Mouse (Mus musculus) heart, embryonic 14.5 days (tissue): ENCODE measurements around the gene Nrxn3. TPM values are rescaled to one million over a fixed set of nuclear protein-coding genes. Genes with fewer than 3 reads are reported as not detected.

ENCODE experiments used
- ATAC-seq: fragments of 200-750 bp; cut with Nextera tagmentation; 2 replicates; pipeline ENCODE4 v1.8.0; 2017; ENCODE audit warnings: low read depth, moderate TSS enrichment; ENCODE audit not compliant: insufficient number of reproducible peaks, insufficient read depth, low FRiP score
- H3K27ac ChIP-seq, 2 experiments: fragments of 200-500 bp in 1 of 2; fragments of 300-500 bp in 1 of 2; sonication (generic) in 1 of 2; replicated peaks in 1 of 2; 2 replicates each; pipeline ENCODE4 v1.5.1; 2012 to 2014; ENCODE audit warnings: low read depth in 2 of 2, low read length in 2 of 2, control low read depth in 1 of 2, mild to moderate bottlenecking in 1 of 2, mixed read lengths in 1 of 2; ENCODE audit not compliant: control insufficient read depth in 1 of 2, insufficient read depth in 1 of 2
- H3K27me3 ChIP-seq: fragments of 300-500 bp; sonication (generic); 2 replicates; pipeline ENCODE4 v1.6.1; 2014; ENCODE audit warnings: mild to moderate bottlenecking, low read length, control low read depth; ENCODE audit not compliant: control insufficient read depth, insufficient read depth
- H3K36me3 ChIP-seq: fragments of 300-500 bp; sonication (generic); 2 replicates; pipeline ENCODE4 v1.6.1; 2014; ENCODE audit warnings: mild to moderate bottlenecking, control low read depth, low read length, mixed read lengths; ENCODE audit not compliant: control insufficient read depth, insufficient read depth
- H3K4me1 ChIP-seq, 2 experiments: fragments of 200-500 bp in 1 of 2; fragments of 300-500 bp in 1 of 2; sonication (generic) in 1 of 2; 2 replicates each; pipeline ENCODE4 v1.6.1; 2012 to 2014; ENCODE audit warnings: low read length in 2 of 2, control low read depth in 1 of 2, mixed read lengths in 1 of 2; ENCODE audit not compliant: control insufficient read depth in 2 of 2, insufficient read depth in 2 of 2
- H3K4me2 ChIP-seq: fragments of 300-500 bp; sonication (generic); 2 replicates; pipeline ENCODE4 v1.6.1; 2014; ENCODE audit warnings: mild to moderate bottlenecking, low read length
- H3K4me3 ChIP-seq, 2 experiments: fragments of 200-500 bp in 1 of 2; fragments of 300-500 bp in 1 of 2; sonication (generic) in 1 of 2; 2 replicates each; pipeline ENCODE4 v1.5.1; 2012 to 2014; ENCODE audit warnings: low read length in 2 of 2, mild to moderate bottlenecking in 2 of 2, control low read depth in 1 of 2, low read depth in 1 of 2, moderate library complexity in 1 of 2; ENCODE audit not compliant: control insufficient read depth in 1 of 2, insufficient read depth in 1 of 2
- H3K9ac ChIP-seq: fragments of 300-500 bp; sonication (generic); 2 replicates; pipeline ENCODE4 v1.6.1; 2014; ENCODE audit warnings: mild to moderate bottlenecking, low read length
- H3K9me3 ChIP-seq: fragments of 300-500 bp; sonication (generic); 2 replicates; pipeline ENCODE4 v1.6.1; 2016; ENCODE audit warnings: low read length, control low read depth; ENCODE audit not compliant: control insufficient read depth
- WGBS: fragments of 180-500 bp; shearing (Covaris S2); extraction: QIAGEN DNeasy Blood & Tissue Kit; methylation state at CpG from one replicate; pipeline ENCODE4 v1.1.7; 2014; 5-methylcytosine and 5-hydroxymethylcytosine counted together
- polyA plus RNA-seq: library from polyadenylated mRNA; unstranded; fragments of >200 nt; fragmentation: Nextera tagmentation; extraction: Ambion mirVana; gene quantifications from 2 replicates; pipeline ENCODE4 v1.2.1, GENCODE M21; 2014

Nrxn3 gene
- polyA plus RNA-seq, 1 experiment from 2014 or later: 1.7 TPM

DNA sequence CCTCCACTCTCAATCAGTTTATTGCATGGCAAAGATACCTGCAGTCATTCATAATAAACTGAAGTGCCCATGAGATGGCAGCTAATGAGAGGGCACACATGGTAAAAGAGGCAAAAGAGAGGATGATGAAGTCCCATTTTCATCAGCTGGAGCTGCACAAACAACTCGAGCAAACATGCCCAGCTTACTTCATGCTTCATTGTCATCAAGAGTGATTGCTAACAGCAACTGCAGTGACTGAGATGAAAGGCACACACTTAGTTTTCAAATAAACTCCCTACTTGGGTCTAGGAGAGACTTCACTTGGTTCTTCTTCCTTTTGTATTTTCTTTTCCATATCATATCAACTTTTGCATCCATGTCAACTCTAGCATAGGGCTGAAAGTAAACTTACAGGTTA, 1318.4 kb downstream of the Nrxn3 start:
- no peak for ATAC-seq
- H3K4me2 ChIP-seq: no peak overlapping the region

DNA sequence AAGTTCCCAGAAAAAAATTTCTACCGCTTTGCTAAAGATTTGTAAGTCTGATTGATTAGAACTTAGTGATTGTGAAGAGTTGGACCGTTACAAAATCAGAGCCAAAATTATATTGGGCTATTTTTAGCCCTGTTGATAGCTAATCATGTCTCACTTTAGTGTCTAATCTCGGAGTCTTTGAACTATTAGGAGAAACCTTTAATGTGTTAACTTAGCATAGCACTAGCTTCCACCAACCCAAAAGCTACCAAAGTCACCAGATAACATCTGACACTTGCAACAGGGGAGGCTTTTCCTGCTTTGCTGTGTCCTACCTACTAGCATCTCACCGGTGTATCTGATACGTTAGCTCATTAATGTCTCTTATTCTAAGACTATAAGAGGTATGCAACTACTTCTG, 1333.6 kb downstream of the Nrxn3 start:
- Histone ChIP-seq H3K4me1 (peaks cover 3 to 22% of the 10 kb centered on the region in 2 experiments; a peak in 3 of 4 replicates), H3K27me3 (no peaks in the 10 kb centered on the region), H3K9ac (no peak overlapping the region), H3K9me3 (no peaks in the 10 kb centered on the region), H3K4me3 (no peak overlapping the region), H3K27ac (0 out of 4 replicates have a peak overlapping the region, but pooled peaks of 1 of the 2 experiments have one; percentile 53), H3K36me3 (no peaks in the 10 kb centered on the region), H3K4me2 (peak overlapping the region; percentile 36)
- WGBS: 29% methylated on average over 5 of the region's 5 CpGs
- ATAC-seq: no peak

More for the DNA sequence above, 1318.4 kb downstream of the Nrxn3 start:
- H3K9me3 ChIP-seq: no peaks in the 10 kb centered on the region
- no peak overlapping the region for H3K27ac ChIP-seq
- no peaks in the 10 kb centered on the region for H3K36me3 ChIP-seq
- no peak overlapping the region for H3K4me3 ChIP-seq
- 44% methylated on average over 1 of the region's 1 CpGs for WGBS
- H3K4me1 ChIP-seq: no peaks in the 10 kb centered on the region
- no peaks in the 10 kb centered on the region for H3K27me3 ChIP-seq
- no peak overlapping the region for H3K9ac ChIP-seq

DNA sequence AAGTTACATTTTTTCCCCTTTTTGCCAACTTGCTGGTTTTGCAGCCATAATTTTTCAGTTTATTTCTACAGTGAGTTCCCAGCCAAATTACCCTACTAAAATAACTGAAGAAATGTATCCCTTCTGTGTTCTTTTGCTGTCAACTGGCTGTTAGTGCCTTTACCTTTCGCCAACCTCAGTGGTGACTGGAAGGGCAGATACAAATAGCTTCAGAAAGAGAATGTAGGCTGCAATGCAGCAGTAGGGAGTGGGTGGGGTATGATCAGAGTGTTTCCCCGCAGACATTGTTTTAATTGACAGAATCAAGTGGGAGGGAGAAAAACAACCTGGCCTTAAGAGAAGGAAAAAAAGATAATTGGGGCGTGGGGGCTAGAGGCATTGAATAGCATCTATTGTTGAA, 1337.1 kb downstream of the Nrxn3 start:
- WGBS: 51% methylated on average over 3 of the region's 3 CpGs
- Histone ChIP-seq H3K4me3 (no peak overlapping the region), H3K36me3 (no peaks in the 10 kb centered on the region), H3K9ac (no peak overlapping the region), H3K9me3 (no peaks in the 10 kb centered on the region), H3K27ac (no peak overlapping the region), H3K4me1 (peaks cover 4 to 25% of the 10 kb centered on the region in 2 experiments; a peak in 3 of 4 replicates), H3K27me3 (no peaks in the 10 kb centered on the region), H3K4me2 (no peak overlapping the region)
- no peak for ATAC-seq

DNA sequence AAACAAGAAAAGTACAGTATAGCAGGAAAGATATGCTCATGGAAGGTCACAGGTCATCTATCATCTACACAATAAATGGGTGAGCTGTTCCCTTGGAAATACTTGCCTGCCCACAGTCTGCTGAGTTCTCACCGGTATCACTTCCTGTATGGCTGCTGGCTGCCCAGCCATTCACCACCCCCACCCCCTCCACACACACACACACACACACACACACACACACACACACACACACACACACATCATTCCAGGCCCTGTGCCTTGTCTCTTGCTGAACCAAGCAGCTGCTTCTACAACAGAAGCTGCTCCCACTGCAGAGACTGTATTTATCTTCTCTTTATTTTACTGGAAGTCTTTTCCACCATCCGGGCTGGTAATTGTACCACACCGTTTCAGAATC, 1338.6 kb downstream of the Nrxn3 start:
- Histone ChIP-seq H3K9ac (no peak overlapping the region), H3K9me3 (no peaks in the 10 kb centered on the region), H3K4me1 (peaks cover 4 to 18% of the 10 kb centered on the region in 2 experiments; a peak in 3 of 4 replicates), H3K27me3 (no peaks in the 10 kb centered on the region), H3K4me3 (no peak overlapping the region), H3K36me3 (no peaks in the 10 kb centered on the region), H3K4me2 (no peak overlapping the region), H3K27ac (peak overlapping the region in 1 of 2 experiments; percentile 28; a peak in 1 of 4 replicates)
- WGBS: 36% methylated on average over 3 of the region's 3 CpGs
- no peak for ATAC-seq

DNA sequence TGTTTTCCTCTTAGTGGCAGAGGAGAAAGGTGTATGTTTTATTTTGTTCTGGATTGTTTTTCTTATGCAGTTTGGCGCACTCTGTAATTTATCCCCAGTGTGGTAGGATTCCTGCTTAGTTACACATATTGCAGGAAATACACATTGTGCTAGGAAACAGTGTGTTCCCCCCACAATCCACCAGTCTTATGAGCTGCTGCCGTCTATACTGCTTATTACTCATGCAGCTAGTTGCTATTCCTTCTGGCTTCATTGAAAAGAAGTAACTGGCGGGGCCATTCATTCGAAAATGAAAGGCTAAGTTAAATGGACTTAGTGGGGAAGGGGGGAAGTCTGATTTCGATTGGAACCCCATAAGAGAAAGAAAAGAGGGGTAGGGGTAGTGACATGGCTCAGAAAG, 1339.5 kb downstream of the Nrxn3 start:
- no peak overlapping the region for H3K27ac ChIP-seq
- H3K4me2 ChIP-seq: no peak overlapping the region
- 79% methylated on average over 5 of the region's 5 CpGs for WGBS
- peaks cover 2 to 12% of the 10 kb centered on the region in 2 experiments; a peak in 3 of 4 replicates for H3K4me1 ChIP-seq
- no peaks in the 10 kb centered on the region for H3K9me3 ChIP-seq
- H3K9ac ChIP-seq: no peak overlapping the region
- H3K4me3 ChIP-seq: no peak overlapping the region
- H3K27me3 ChIP-seq: no peaks in the 10 kb centered on the region
- ATAC-seq: no peak
- H3K36me3 ChIP-seq: no peaks in the 10 kb centered on the region

DNA sequence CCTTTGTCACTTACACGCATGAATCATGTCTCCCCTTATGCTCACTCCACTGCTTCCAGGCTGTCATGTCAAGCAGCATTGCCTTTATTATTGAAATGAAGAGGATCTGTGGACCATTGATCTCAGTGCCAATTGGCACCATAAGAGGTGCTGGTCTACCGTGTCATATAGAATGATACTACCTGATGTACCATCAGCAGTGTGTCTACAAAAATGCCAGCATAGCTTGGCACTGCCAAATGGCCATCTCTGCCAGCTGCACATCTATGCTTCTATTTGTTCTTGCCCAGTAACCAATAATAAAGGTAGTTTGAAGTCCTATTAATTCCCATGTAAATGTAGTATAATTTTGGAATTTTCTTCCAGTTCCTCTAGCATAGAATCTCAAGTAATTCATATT, 1340.8 kb downstream of the Nrxn3 start:
- Histone ChIP-seq H3K9ac (no peak overlapping the region), H3K27me3 (no peaks in the 10 kb centered on the region), H3K4me3 (no peak overlapping the region), H3K27ac (no peak overlapping the region), H3K4me1 (peaks cover 2 to 12% of the 10 kb centered on the region in 2 experiments; a peak in 3 of 4 replicates), H3K9me3 (no peaks in the 10 kb centered on the region), H3K36me3 (no peaks in the 10 kb centered on the region), H3K4me2 (no peak overlapping the region)
- WGBS: 94% methylated on average over 2 of the region's 2 CpGs
- ATAC-seq: no peak

DNA sequence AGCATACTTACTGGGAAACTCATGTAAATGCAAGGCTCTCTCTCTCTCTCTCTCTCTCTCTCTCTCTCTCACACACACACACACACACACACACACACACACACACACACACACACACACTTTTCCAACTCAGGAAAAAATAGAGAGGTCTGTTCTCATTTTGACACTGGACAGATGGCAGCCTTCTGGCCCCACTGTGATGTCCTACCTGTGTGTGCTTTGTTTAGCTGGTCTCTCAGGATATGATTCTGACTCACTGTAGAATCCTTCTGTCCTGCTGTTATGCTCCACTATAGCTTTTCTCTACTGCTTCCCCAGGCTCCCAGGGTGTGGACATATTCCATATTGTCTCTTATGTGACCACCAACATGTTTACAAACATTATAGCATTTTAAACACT, 1363.2 kb downstream of the Nrxn3 start:
- no peak for ATAC-seq
- H3K4me2 ChIP-seq: no peak overlapping the region
- no peaks in the 10 kb centered on the region for H3K9me3 ChIP-seq
- no peak overlapping the region for H3K4me3 ChIP-seq
- H3K4me1 ChIP-seq: no peaks in the 10 kb centered on the region
- H3K36me3 ChIP-seq: no peaks in the 10 kb centered on the region
- no peaks in the 10 kb centered on the region for H3K27me3 ChIP-seq
- no peak overlapping the region for H3K27ac ChIP-seq
- H3K9ac ChIP-seq: no peak overlapping the region

DNA sequence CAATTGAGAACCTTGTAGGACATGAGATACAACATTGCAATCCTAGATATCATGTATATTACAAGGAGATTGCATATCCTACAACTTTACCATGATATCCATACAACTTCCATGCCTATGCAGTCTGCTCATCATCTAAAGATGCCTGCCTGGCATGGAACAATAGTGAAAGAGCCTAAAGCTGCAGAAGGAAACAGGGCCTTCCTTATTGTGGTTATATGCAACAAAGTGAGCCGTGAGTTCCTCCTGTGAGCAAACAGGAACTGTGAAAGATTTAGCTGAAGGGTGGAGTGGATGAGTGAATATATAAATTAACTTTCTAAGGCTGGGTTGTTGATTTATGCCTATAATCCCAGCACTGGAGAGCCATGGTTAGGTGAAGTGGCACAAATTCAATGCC, 1373.1 kb downstream of the Nrxn3 start:
- H3K9me3 ChIP-seq: no peaks in the 10 kb centered on the region
- no peak overlapping the region for H3K4me3 ChIP-seq
- ATAC-seq: no peak
- no peaks in the 10 kb centered on the region for H3K4me1 ChIP-seq
- no peaks in the 10 kb centered on the region for H3K36me3 ChIP-seq
- no peaks in the 10 kb centered on the region for H3K27me3 ChIP-seq
- no peak overlapping the region for H3K4me2 ChIP-seq
- H3K27ac ChIP-seq: no peak overlapping the region
- no peak overlapping the region for H3K9ac ChIP-seq
- WGBS: 54% methylated on average over 1 of the region's 1 CpGs
